Mouse (Mus musculus): ENCODE data around the gene Hs2st1. TPM values are rescaled to one million over a fixed set of nuclear protein-coding genes. Genes with fewer than 3 reads are reported as not detected.
A peak's percentile ranks its signal among the peaks of the same experiment; 100 is the strongest.
"Not testable (repeated sequence)": the region's sequence is repeated elsewhere in the genome, so short reads cannot be mapped to it uniquely, and the experiment has no call there.

Gene Hs2st1
- polyA plus RNA-seq, 1 experiment, result 30.9 TPM

DNA sequence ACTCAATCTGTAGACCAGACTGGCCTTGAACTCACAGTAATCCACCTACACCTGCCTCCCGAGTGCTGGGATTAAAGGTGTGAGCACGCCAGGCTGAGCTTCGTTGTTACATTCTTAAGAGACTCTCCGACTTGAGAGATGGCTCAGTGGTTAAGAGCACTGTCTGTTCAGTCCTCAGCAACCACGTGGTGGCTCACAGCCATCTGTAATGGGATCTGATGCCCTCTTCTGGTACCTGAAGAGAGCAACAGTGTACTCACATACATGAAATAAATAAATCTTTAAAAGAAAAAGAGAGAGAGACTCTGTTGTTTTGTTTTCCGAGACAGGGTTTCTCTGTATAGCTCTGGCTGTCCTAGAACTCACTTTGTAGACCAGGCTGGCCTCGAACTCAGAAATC is 35.8 kb upstream of the Hs2st1 start:
- DNase-seq (ENCODE audit: low read depth), result not testable (repeated sequence)

DNA sequence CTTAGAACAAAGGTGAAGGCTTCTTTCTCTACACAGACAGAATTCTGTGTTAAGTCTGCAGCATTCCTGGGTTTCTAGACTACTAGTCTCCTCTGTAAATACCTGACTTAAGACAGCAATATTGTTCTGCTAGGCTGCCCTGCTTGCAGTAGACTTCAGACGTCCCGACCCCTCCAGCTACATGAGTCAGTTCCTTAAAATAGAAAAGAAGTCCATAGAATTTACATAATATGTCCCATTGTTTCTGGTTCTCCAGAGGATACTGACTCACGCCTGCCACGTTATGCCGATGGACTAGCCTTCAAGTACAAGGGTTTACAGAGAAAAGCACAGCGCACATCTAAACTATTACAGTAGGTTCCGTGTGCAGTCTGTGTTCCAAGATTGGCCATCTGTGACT is 34.2 kb upstream of the Hs2st1 start:
- TF ChIP-seq CTCF (IDR thresholded peaks at IDR 0.05; ENCODE audit: borderline replicate concordance, extremely low read depth, insufficient read depth, insufficient read length) (no peak), POLR2A (IDR thresholded peaks at IDR 0.05; ENCODE audit: borderline replicate concordance, extremely low read depth, insufficient read depth, insufficient read length, poor library complexity, severe bottlenecking) (no peak)
- DNase-seq (ENCODE audit: low read depth), result no peak

More for the DNA sequence above, 35.8 kb upstream of the Hs2st1 start:
- peak; percentile 8; the same call in 1 of the 2 replicates for TF ChIP-seq CTCF (IDR thresholded peaks at IDR 0.05; ENCODE audit: borderline replicate concordance, extremely low read depth, insufficient read depth, insufficient read length)

DNA sequence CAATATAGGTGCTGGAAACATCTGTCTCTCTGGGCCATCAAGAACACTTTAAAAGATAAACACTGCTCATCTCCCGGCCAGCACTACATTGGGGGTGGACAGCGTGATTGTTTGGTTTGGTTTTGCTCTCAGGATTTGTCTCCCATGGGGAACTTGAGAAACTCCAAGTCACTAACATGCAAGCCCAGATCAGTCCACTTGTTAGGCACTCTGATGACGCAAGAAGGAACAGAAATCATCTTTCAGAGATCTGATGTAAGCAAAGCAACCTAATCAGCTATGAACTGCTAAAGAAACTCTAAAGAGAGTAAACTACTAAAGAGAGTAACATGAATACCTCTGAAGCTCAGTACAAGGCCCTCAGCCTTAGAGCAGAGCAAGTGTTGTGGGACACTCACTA is 33.6 kb upstream of the Hs2st1 start:
- DNase-seq (ENCODE audit: low read depth), result no peak
- TF ChIP-seq CTCF (IDR thresholded peaks at IDR 0.05; ENCODE audit: borderline replicate concordance, extremely low read depth, insufficient read depth, insufficient read length) (no peak), POLR2A (IDR thresholded peaks at IDR 0.05; ENCODE audit: borderline replicate concordance, extremely low read depth, insufficient read depth, insufficient read length, poor library complexity, severe bottlenecking) (no peak)

DNA sequence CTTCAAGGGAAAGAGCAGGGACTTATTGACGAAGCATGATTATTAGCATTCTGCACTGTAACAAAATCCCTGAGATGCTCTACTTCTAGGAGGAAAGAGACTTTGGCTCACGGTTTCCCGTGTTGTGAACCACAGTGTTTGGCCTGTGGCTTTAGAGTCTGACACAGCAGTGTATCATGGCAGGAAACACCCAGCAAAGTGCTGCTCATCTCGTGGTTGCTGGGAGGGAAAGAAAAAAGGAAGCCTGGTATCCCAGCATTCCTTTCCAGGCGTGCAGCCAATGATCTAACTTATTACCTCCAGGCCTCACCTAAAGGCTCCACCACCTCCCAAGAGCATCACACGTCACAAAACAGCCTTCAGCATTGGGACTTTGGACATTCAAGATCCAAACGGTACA is 32.8 kb upstream of the Hs2st1 start:
- TF ChIP-seq POLR2A (IDR thresholded peaks at IDR 0.05; ENCODE audit: borderline replicate concordance, extremely low read depth, insufficient read depth, insufficient read length, poor library complexity, severe bottlenecking), result no peak
- TF ChIP-seq CTCF (IDR thresholded peaks at IDR 0.05; ENCODE audit: borderline replicate concordance, extremely low read depth, insufficient read depth, insufficient read length), result no peak
- no peak for DNase-seq (ENCODE audit: low read depth)

DNA sequence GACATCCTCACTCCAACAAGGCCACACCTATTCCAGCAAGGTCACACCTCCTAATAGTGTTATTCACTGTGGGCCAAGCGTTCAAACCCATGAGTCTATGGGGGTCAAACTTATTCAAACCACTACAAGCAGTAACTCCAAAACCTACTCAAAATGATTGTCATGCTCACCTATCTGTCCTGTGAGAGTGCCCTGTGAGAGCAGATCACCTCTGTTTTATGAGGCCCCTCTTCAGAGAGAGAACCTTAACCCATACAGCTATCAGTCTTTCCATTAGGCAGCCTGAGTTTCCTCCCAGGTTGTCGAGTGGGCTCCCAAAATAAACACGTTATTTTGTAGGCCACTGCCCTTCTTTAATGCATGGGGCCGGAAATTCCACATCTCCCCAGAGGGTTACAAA is 32.4 kb upstream of the Hs2st1 start:
- no peak for DNase-seq (ENCODE audit: low read depth)
- TF ChIP-seq POLR2A (IDR thresholded peaks at IDR 0.05; ENCODE audit: borderline replicate concordance, extremely low read depth, insufficient read depth, insufficient read length, poor library complexity, severe bottlenecking) (no peak), CTCF (IDR thresholded peaks at IDR 0.05; ENCODE audit: borderline replicate concordance, extremely low read depth, insufficient read depth, insufficient read length) (no peak)

DNA sequence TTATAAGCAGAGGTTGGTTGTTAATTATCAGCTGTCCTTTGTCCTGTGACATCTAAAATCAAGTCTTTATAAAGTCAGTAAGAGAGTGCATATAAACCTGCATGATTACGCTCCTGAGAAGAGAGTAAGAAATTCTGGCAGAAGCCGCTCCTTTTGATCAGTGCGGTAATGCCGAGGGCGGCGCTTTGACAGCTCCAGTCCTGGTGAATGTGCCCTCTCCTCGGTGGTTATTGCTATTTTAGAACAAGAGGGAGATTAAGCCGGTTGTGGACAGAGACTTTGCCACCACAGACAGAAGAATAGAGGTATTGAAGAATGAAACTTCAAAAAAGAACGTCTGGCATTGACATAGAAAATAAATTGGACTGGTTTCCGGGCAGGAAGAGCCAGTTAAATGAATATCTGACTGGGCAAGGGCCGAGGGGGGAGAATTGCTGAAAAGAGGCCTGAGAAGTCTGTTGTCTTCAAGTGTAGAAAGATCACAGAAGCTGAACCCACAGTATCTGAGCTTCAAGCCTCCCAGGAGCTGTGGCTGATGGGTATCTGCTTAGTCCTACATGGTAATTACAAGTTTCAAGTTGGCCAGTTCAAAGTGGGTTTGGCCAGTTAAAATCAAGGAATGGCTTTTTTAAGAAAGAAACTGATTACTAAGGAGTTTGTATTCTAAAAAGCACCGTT is 27.9 kb upstream of the Hs2st1 start:
- TF ChIP-seq CTCF (IDR thresholded peaks at IDR 0.05; ENCODE audit: borderline replicate concordance, extremely low read depth, insufficient read depth, insufficient read length) (no peak), POLR2A (IDR thresholded peaks at IDR 0.05; ENCODE audit: borderline replicate concordance, extremely low read depth, insufficient read depth, insufficient read length, poor library complexity, severe bottlenecking) (no peak)
- DNase-seq (ENCODE audit: low read depth), result peak; percentile 89

DNA sequence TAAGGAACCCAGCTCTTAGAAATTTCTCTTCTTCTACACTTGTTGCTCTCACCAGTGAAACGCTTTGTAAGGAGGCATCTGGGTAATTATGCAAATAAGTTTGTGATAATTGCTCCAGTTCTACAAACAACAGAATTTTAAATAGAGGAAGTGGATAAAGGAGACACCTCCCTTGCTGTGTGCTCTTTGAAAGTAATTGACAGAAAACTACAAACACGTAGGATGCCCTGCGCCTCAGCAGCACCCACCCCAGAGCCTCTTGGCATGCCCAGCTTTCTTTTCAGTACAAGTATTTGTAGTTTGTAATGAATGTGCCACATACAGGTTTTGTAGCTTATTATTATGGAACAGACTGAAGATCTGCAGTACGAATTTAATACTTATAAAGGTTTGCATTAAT is 27.1 kb upstream of the Hs2st1 start:
- TF ChIP-seq CTCF (IDR thresholded peaks at IDR 0.05; ENCODE audit: borderline replicate concordance, extremely low read depth, insufficient read depth, insufficient read length) (no peak), POLR2A (IDR thresholded peaks at IDR 0.05; ENCODE audit: borderline replicate concordance, extremely low read depth, insufficient read depth, insufficient read length, poor library complexity, severe bottlenecking) (no peak)
- DNase-seq (ENCODE audit: low read depth), result peak; percentile 91

DNA sequence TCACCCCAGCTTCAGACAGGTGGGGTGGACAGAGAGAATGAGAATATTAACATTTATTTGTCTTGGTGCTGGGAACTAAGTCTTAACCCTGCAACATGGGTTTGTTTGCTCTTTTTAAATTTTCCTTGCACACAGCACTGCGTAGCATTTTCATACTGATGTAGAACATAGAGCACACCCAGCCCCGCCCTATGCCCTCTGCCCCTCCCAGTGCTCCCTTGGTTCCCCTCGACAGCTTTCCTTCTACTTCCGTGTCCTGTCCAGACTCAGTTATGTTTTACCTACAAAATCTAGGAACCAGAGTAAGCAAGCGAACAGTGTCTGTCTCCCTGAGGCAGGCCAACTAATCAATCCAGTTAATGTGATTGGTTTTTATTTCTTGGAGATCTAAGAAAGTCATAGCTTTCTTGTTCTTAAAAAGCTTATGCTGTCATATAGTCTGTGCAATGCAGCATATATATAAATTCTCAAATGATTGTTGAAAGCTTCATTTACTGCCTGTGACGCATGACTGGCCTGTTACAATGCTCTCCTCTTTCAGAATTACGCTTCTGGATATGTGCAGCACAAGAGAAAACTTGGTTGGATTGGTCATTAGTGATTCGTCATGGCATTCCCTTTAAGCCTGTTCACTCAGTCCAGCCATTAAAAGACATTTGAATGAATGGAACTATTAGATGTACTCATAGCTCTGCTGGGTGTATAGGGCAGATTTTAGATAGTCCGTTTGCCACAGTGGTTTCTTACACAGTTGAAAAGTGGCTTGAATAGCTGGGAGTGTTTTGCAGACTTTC is 23.2 kb upstream of the Hs2st1 start:
- DNase-seq (ENCODE audit: low read depth), result peak; percentile 47
- TF ChIP-seq CTCF (IDR thresholded peaks at IDR 0.05; ENCODE audit: borderline replicate concordance, extremely low read depth, insufficient read depth, insufficient read length), result no peak
- TF ChIP-seq POLR2A (IDR thresholded peaks at IDR 0.05; ENCODE audit: borderline replicate concordance, extremely low read depth, insufficient read depth, insufficient read length, poor library complexity, severe bottlenecking), result no peak

DNA sequence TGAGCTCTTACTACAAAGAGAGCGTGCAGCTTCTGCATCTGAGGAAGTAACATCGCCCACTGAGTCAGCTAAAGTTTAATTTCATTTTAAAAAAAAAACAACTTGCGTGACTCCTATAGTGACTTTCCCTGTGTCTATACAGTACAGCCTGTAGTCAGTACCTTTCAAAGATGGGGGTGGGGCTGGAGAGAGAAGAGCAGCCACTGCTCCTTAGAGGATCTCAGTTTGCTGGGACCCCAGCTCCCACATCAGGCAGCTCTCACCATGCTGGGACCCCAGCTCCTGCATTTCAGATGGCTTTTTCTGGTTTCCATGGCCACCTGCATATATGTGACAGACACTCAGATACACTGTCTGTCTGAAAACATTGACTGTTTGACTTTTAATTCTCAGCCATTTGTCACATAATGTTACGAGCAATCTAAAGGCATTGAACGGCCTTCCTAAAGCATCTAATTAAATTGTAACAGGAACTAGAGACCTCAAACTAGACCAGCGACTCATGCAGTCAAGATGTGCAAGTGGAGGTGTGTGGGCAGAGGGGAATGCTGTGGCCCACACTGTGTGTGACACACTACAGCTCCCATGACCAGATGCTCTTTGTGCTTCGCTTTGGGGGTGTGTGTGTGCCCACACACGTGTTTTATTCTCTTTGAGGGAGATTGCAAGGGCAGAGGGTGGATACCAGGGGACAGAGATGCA is 19.4 kb upstream of the Hs2st1 start:
- TF ChIP-seq POLR2A (IDR thresholded peaks at IDR 0.05; ENCODE audit: borderline replicate concordance, extremely low read depth, insufficient read depth, insufficient read length, poor library complexity, severe bottlenecking) (no peak), CTCF (IDR thresholded peaks at IDR 0.05; ENCODE audit: borderline replicate concordance, extremely low read depth, insufficient read depth, insufficient read length) (no peak)
- DNase-seq (ENCODE audit: low read depth), result no peak

DNA sequence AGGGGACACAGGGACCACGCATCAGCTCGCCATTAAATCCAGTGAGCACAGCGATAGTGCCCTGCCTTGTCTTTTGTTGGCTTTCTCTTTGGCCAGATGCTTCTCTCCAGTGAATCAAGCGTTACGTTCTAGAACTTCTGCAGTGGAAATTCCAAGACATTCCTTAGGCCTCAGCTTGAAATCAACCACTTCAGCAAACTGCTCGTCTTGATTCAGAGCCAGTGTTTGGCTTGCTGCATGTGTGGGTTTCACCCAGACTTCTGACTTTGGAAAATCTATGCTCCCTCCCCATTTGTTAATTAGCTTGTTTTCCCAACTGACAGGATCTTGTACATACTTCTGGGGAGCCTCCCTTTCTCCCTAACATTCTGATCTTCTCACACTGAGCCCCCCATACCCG is 16.8 kb upstream of the Hs2st1 start:
- no peak for DNase-seq (ENCODE audit: low read depth)

DNA sequence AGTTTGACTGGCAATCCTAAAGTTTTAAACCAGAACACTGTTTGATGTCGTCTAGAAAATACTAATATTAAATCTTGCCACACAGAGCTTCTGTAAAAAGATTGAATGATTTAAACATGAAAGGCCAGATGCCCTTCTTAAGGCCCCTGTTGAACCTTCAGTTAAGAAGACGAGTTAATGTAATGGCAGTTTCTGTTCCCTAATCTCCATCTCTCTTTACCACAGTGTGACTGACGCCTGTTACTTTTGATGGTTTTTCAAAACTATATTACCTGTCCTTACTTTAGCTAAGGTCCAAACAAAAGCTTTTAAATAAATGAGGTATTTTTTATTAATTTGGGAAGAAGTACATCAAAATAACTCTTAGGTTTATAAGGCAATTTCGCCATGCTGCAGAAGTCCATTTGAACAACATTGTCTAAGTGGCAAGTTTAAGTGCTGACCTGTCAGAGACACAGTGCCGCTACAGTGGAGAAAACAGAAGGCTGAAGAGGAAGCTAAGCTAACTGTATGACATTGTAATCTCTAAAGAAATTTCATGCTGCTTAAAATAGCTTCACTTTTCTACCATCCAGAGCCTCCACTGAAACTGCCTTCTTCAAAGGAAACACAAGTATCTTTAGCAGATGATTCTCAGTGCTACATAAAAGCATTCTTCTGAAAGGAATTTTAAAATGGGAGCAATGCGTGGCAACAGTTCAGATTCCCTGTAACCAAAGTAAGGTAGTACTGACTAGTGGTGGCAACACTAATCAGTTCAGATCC is 15.0 kb upstream of the Hs2st1 start:
- no peak for TF ChIP-seq CTCF (IDR thresholded peaks at IDR 0.05; ENCODE audit: borderline replicate concordance, extremely low read depth, insufficient read depth, insufficient read length)
- TF ChIP-seq POLR2A (IDR thresholded peaks at IDR 0.05; ENCODE audit: borderline replicate concordance, extremely low read depth, insufficient read depth, insufficient read length, poor library complexity, severe bottlenecking), result no peak
- DNase-seq (ENCODE audit: low read depth), result no peak

More for the DNA sequence above, 16.8 kb upstream of the Hs2st1 start:
- TF ChIP-seq POLR2A (IDR thresholded peaks at IDR 0.05; ENCODE audit: borderline replicate concordance, extremely low read depth, insufficient read depth, insufficient read length, poor library complexity, severe bottlenecking) (no peak), CTCF (IDR thresholded peaks at IDR 0.05; ENCODE audit: borderline replicate concordance, extremely low read depth, insufficient read depth, insufficient read length) (no peak)

All from brain, embryonic 14.5 days (tissue).